Mouse (Mus musculus) adrenal gland, adult 8-10 months (tissue): ENCODE data around the gene Ptpn3. TPM values are rescaled to one million over a fixed set of nuclear protein-coding genes. Genes with fewer than 3 reads are reported as not detected.
"Not testable (repeated sequence)": the region's sequence is repeated elsewhere in the genome, so short reads cannot be mapped to it uniquely, and the experiment has no call there.

Experiments
- DNase-seq: peaks from one replicate; pipeline ENCODE4 v3.0.0; 2022
- total RNA-seq, 4 experiments: library from RNA; stranded (reverse); gene quantifications; 2 replicates each; pipeline ENCODE4 v1.2.4; 2022

Gene Ptpn3
- total RNA-seq, 4 experiments from 2014 or later, result 31.1 to 57.6 (median 40.2) TPM

- no peak for DNase-seq
Measured at GRCm38 (mm10) chr4:57214852-57215251, 86.8 kb downstream of the Ptpn3 start.

DNA sequence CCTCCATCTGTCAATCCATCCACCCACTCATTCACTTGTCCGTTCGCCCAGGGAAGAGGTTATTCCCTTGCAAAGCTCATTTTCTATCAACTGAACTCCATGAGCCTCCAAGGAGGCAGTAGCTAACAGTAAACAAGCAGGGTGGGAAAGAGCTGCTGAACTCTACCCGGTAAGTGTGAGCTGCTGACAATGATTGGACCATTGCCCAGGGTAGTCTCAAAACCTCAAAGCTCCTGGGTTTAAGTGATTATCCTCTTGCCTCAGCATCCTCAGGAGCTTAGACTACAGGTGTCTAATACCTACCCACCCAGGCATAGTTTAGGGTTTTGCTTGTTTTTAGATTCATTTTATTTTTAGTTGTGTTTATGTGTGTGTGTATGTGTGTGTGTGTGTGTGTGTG lies 87.5 kb downstream of the Ptpn3 start:
- DNase-seq, result no peak

DNA sequence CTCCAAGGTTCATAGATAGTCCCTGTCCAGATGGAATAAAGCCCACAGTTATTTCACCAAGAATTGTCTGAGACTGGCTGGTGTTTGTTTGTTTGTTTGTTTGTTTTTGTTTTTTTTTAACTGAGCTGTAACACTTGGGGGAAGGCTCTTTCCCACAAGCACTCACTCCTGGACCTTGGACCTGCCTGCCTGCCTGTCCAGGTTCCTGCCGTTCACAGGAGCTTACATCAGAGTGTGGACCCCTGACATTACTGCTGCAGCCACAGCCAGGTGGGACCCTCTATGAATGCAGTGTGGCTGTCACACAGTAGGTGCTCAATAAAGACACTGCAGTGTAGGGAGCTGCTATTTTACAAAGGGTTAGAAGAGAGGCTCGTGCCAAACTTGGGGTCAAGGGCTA lies 89.9 kb downstream of the Ptpn3 start:
- no peak for DNase-seq

DNA sequence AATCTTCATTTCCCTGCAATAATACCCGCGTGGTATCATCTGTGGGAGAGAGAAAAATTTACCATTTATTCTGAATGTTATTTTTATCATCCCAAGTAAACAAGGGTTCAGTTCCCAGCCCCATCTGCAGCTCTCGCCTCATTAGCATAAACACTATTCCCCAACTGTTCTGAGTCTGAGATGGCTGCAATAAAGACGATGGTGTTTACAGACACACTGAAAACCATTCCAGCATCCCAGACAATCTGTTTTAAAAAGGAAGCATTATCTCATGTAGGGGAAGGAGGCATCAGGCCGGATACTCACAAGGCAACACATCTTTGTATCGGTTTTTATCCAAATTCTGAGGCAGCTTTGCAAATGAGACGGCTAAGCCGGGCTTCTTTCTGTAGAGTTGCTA lies 95.7 kb downstream of the Ptpn3 start:
- DNase-seq, result no peak

- no peak for DNase-seq
Measured at GRCm38 (mm10) chr4:57204780-57205179, 96.9 kb downstream of the Ptpn3 start.

- DNase-seq, result peak; percentile 46
Measured at GRCm38 (mm10) chr4:57202660-57203361, 98.8 kb downstream of the Ptpn3 start.

GRCm38 (mm10) chr4:57202132-57202531 lies 99.5 kb downstream of the Ptpn3 start:
- DNase-seq, result no peak

DNA sequence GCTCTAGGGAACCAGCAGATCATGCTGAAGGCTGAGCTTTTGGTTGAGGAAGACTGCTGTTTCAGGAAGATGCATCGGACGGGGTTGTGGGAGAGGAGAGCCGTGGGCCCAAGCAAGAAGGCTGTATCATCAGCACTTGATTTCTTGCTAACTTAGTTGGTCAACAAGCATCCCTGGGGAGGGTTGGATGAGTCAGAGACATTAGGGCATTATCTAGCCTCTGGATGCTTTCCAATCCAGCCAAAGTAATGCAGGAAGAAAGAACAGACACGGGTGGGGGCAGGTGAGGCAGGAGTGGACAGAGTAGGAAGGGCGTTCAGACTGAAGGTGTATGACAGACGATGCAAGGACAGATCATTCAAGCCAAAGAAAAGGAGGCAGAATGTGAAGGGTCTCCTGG lies 101.0 kb downstream of the Ptpn3 start:
- DNase-seq, result no peak

DNA sequence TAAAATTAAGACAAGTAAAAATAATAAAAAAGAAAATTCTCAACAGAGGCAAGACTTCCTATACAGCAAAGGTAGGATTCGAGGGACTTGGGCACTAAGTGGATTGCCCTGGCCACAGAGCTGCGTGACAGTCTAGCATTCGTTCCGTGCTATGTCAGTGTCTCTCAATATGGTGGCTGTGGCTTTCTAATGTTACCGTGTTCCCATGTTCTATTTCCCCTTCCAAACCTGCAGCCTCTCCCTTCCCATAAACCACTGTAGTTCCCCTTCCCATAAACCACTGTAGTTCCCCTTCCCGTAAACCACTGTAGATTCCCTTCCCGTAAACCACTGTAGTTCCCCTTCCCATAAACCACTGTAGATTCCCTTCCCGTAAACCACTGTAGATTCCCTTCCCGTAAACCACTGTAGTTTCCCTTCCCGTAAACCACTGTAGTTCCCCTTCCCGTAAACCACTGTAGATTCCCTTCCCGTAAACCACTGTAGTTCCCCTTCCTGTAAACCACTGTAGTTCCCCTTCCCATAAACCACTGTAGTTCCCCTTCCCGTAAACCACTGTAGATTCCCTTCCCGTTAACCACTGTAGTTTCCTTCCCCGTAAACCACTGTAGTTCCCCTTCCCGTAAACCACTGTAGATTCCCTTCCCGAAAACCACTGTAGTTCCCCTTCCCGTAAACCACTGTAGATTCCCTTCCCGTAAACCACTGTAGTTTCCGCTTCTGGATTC lies 102.8 kb downstream of the Ptpn3 start:
- DNase-seq, result not testable (repeated sequence)

DNA sequence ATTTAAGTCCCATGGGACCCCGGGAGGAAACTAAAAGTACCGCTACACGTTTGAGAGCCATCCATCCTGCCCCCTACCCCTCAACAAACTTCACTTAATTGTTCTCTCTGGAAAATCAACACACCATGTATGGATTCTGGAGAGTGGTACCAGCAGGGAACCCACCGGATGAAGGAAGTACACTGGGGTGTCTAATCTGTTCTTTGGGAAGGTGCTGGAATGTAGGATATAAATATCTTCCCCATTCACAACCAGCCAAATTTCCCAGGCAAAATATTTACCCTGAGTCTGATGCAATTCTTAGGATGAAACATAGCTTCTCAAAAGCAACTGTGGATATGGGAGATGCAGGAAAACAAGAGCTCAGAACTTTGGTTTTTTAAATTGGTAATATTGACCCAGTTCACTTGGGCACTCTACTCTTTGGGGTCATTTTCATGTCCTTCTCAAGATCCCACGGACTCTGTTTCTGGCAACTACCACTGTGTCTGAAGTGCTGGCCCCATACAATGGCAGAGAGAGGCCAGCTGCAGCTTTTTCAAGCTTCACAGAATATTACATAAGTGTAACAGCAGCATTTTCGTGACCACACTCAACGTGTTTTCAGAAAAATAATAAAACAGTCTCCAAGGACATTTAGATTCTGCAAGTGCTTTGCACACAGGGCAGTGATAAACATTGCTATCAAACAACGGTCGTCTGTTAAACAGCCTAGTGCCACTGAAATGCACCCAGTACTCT lies 109.9 kb downstream of the Ptpn3 start:
- no peak for DNase-seq

DNA sequence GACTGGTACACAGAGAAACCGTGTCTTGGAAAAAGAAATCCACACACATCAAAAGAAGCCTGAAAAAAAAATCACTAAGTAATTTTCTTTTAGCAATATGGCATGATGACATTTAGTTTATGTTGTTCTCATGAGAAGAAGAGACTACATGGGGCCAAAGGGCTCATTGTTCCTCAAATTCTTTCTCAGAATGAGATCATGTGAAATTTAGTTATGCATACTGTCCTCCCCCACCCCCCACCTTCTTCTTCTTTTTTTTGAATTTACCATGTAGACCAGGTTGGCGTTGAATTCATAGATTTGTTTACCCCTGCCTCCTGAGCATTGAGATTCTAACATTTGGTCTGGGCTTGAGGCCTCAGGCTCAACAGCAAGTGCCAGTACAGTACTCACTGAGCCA lies 111.8 kb downstream of the Ptpn3 start:
- no peak for DNase-seq

- DNase-seq, result no peak
Measured at GRCm38 (mm10) chr4:57186035-57186434, 115.6 kb downstream of the Ptpn3 start.

DNA sequence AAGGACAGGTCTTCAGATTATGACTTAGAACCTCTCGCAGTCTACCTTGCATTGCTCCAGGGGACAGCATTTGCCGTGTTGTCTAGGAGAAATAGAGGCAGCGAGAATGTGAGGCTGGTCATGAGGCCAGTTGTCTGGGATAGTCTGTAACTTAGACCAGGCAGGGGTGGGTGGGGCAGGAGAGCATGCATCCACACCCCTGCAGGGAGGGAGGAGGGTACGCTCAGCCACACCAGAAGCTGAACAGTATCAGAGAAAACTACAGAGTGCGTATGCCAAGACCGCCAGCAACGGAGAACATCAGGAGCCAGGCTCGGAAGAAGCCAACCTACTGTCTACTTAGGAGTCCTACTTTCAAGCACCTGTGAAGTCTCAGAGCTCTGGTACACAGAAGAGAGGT lies 116.2 kb downstream of the Ptpn3 start:
- DNase-seq, result no peak

DNA sequence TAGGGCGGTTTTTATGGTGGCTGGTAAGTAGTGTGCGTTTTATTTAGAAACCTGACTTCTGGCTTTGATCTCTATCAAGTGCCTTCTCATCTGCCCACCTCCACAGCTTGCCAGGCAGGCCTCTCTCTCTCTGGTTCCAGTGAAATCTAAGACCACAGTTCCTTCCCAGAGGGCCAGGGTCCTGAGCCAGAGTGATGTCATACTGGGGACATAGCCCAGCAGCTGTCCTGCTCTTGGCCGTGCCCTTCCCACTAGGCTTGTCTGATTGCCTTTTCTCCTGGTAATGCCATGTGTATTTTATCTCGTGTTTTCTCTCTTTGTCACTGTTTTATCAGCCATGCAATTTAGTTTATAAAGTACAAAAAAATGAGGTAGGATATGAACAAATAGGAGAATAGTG lies 118.1 kb downstream of the Ptpn3 start:
- no peak for DNase-seq

- no peak for DNase-seq
Measured at GRCm38 (mm10) chr4:57181538-57181937, 120.1 kb downstream of the Ptpn3 start.

DNA sequence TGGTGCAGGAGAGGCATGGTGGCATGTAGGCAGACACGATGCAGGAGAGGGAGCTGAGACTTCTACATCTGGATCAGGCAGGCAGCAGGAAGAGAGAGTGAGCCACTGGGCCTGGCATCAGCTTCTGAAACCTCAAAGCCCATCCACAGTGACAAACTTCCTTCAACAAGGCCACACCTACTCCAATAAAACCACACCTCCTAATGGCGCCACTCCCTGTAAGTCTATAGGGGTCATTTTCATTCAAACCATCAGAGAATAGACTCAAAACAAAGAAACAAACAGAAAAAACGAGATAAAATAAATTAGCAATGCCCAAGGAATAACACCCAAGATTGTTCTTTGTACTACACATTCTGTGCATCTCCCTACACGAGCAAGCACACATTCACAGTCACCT lies 122.8 kb downstream of the Ptpn3 start:
- DNase-seq, result no peak

- DNase-seq, result no peak
Measured at GRCm38 (mm10) chr4:57175329-57175728, 126.3 kb downstream of the Ptpn3 start.

- DNase-seq, result no peak
Measured at GRCm38 (mm10) chr4:57172861-57173260, 128.8 kb downstream of the Ptpn3 start.

- no peak for DNase-seq
Measured at GRCm38 (mm10) chr4:57171817-57172216, 129.8 kb downstream of the Ptpn3 start.

- DNase-seq, result no peak
Measured at GRCm38 (mm10) chr4:57168680-57169079, 133.0 kb downstream of the Ptpn3 start.

DNA sequence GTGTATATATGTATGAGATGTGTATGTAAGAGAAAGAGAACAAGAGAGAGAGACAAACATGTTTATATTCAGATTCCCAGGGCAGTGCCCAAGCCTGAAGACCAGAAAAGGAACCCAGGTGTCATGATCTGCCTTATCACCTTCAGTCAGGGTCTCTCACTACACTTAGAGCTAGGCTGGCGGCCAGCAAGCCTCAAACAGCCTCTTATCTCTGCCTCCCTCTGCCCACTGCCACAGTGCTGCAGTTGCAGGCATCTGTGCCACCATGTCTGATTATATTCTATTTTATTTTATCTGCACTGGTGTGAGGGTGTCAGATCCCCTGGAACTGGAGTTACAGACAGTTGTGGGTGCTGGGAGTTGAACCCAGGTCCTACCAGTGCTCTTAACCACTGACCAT lies 133.4 kb downstream of the Ptpn3 start:
- no peak for DNase-seq

DNA sequence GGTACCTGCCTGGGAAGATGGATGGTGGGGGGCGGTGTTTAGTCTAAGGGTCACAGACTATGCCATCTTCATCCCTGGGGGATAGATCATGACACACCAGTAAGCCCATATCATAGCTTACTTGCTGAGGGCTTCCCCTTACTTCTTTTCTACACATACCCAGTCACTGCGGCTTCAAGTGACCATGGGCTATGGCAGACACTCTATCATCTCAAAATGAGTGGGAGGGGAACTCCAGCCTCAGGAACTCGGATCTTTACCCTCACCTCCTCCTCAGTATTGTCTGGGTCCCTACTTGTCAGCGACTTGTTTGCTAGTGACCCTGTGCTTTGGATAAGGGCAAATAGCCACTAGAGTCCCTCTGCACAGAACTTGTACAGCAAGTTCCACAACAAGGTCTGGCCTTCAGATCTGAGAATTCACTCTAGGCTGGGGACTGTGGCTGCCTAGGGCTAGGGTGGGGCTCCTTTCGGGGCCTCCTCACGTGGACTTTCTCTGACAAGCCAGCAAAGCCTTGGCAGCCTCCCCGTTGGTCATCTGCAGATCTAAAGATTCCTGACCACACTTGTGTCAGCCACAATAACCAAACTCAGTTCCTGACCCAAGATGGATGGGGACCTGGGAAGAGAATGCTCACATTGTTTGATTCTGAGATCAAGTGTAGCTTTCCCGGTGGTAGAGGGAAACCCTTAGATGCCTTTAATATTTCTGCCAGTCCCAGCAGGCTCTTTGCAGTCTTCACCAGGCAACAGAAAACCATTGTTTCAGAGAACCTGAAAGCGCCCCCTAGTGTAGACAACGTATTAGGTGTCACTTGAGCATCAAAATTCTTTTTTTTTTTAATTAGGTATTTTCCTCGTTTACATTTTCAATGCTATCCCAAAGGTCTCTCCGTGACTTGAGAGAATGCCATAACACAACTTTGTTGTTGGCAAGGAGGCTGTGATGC lies 134.4 kb downstream of the Ptpn3 start:
- DNase-seq, result no peak
